Mouse (Mus musculus) liver, embryonic 15.5 days (tissue): ENCODE measurements around the gene Smox. TPM values are rescaled to one million over a fixed set of nuclear protein-coding genes. Genes with fewer than 3 reads are reported as not detected.

Experiments
- ATAC-seq: fragments of 200-750 bp; cut with Nextera tagmentation; 2 replicates; pipeline ENCODE4 v1.8.0; 2017; ENCODE audit warnings: moderate number of reproducible peaks, mild to moderate bottlenecking, moderate library complexity; ENCODE audit not compliant: insufficient read depth
- H3K27ac ChIP-seq: fragments of 300-500 bp; sonication (generic); replicated peaks from 2 replicates; pipeline ENCODE4 v1.5.1; 2015; ENCODE audit warnings: mild to moderate bottlenecking, inconsistent platforms
- H3K27me3 ChIP-seq: fragments of 300-500 bp; sonication (generic); 2 replicates; pipeline ENCODE4 v1.6.1; 2015; ENCODE audit warnings: mild to moderate bottlenecking, inconsistent platforms
- H3K36me3 ChIP-seq: fragments of 300-500 bp; sonication (generic); replicated peaks from 2 replicates; pipeline ENCODE4 v1.6.1; 2015; ENCODE audit warnings: moderate library complexity, mild to moderate bottlenecking, inconsistent platforms
- H3K4me1 ChIP-seq: fragments of 300-500 bp; sonication (generic); replicated peaks from 2 replicates; pipeline ENCODE4 v1.6.1; 2015; ENCODE audit warnings: inconsistent platforms
- H3K4me2 ChIP-seq: fragments of 300-500 bp; sonication (generic); 2 replicates; pipeline ENCODE4 v1.6.1; 2015; ENCODE audit warnings: moderate library complexity, mild to moderate bottlenecking, inconsistent platforms
- H3K4me3 ChIP-seq: fragments of 300-500 bp; sonication (generic); replicated peaks from 2 replicates; pipeline ENCODE4 v1.5.1; 2015; ENCODE audit warnings: mild to moderate bottlenecking, inconsistent platforms
- H3K9ac ChIP-seq: fragments of 300-500 bp; sonication (generic); 2 replicates; pipeline ENCODE4 v1.6.1; 2015; ENCODE audit warnings: moderate library complexity, mild to moderate bottlenecking, inconsistent platforms
- H3K9me3 ChIP-seq: fragments of 300-500 bp; sonication (generic); replicated peaks from 2 replicates; pipeline ENCODE4 v1.6.1; 2016; ENCODE audit warnings: inconsistent platforms
- WGBS: fragments of 180-500 bp; shearing (Covaris S2); methylation state at CpG from one replicate; pipeline ENCODE4 v1.1.7; 2015; ENCODE audit warnings: mixed read lengths; ENCODE audit not compliant: insufficient replicate concordance; 5-methylcytosine and 5-hydroxymethylcytosine counted together
- polyA plus RNA-seq: library from polyadenylated mRNA; unstranded; fragments of >200 nt; fragmentation: Nextera tagmentation; extraction: Ambion mirVana; gene quantifications from 2 replicates; pipeline ENCODE4 v1.2.1, GENCODE M21; 2015

Gene Smox
- polyA plus RNA-seq, 1 experiment from 2014 or later: 106 TPM

- H3K4me1 ChIP-seq: peaks cover 97% of the 10 kb centered on the region
- peak overlapping the region; percentile 99 for H3K27ac ChIP-seq
- no peaks in the 10 kb centered on the region for H3K9me3 ChIP-seq
- ATAC-seq: peak; percentile 99
- peak overlapping the region; percentile 64 for H3K9ac ChIP-seq
- no peaks in the 10 kb centered on the region for H3K36me3 ChIP-seq
- 0 out of 2 replicates have a peak, but pooled peaks cover 5% of the 10 kb centered on the region for H3K27me3 ChIP-seq
- peak overlapping the region; percentile 45 for H3K4me3 ChIP-seq
- WGBS: 43% methylated on average over 4 of the region's 4 CpGs
- H3K4me2 ChIP-seq: peak overlapping the region; percentile 86
These were observed 6.0 kb downstream of the Smox start for GRCm38 (mm10) chr2:131497224-131497856.

GRCm38 (mm10) chr2:131498219-131498618 lies 6.9 kb downstream of the Smox start:
- peak overlapping the region; percentile 99 for H3K27ac ChIP-seq
- peak overlapping the region; percentile 86 for H3K4me2 ChIP-seq

GRCm38 (mm10) chr2:131499290-131499845 lies 8.1 kb downstream of the Smox start:
- 56% methylated on average over 5 of the region's 5 CpGs for WGBS
- no peak overlapping the region; the same call in 1 of the 2 replicates for H3K9ac ChIP-seq
- H3K9me3 ChIP-seq: no peaks in the 10 kb centered on the region
- peaks cover 10% of the 10 kb centered on the region for H3K36me3 ChIP-seq
- no peak for ATAC-seq
- H3K4me2 ChIP-seq: peak overlapping the region; percentile 86
- 0 out of 2 replicates have a peak, but pooled peaks cover 5% of the 10 kb centered on the region for H3K27me3 ChIP-seq
- H3K27ac ChIP-seq: peak overlapping the region; percentile 99
- peaks cover 97% of the 10 kb centered on the region for H3K4me1 ChIP-seq
- no peak overlapping the region for H3K4me3 ChIP-seq

More at GRCm38 (mm10) chr2:131498219-131498618, 6.9 kb downstream of the Smox start:
- H3K27me3 ChIP-seq: 0 out of 2 replicates have a peak, but pooled peaks cover 5% of the 10 kb centered on the region
- WGBS: 74% methylated on average over 7 of the region's 7 CpGs
- no peak for ATAC-seq
- peak overlapping the region; percentile 45 for H3K4me3 ChIP-seq
- H3K9me3 ChIP-seq: no peaks in the 10 kb centered on the region
- peaks cover 3% of the 10 kb centered on the region; the same call in 1 of the 2 replicates for H3K36me3 ChIP-seq
- peaks cover 98% of the 10 kb centered on the region for H3K4me1 ChIP-seq
- peak overlapping the region; percentile 64 for H3K9ac ChIP-seq

- WGBS: 62% methylated on average over 5 of the region's 5 CpGs
- peaks cover 93% of the 10 kb centered on the region for H3K4me1 ChIP-seq
- no peak overlapping the region for H3K27ac ChIP-seq
- H3K36me3 ChIP-seq: peaks cover 17% of the 10 kb centered on the region
- ATAC-seq: no peak
- no peaks in the 10 kb centered on the region for H3K9me3 ChIP-seq
- no peak overlapping the region for H3K9ac ChIP-seq
- no peak overlapping the region for H3K4me2 ChIP-seq
- no peaks in the 10 kb centered on the region for H3K27me3 ChIP-seq
- no peak overlapping the region for H3K4me3 ChIP-seq
These were observed 10.6 kb downstream of the Smox start for GRCm38 (mm10) chr2:131501886-131502285.

- peaks cover 93% of the 10 kb centered on the region for H3K4me1 ChIP-seq
- 81% methylated on average over 5 of the region's 5 CpGs for WGBS
- no peak overlapping the region for H3K9ac ChIP-seq
- H3K9me3 ChIP-seq: no peaks in the 10 kb centered on the region
- H3K36me3 ChIP-seq: peaks cover 20% of the 10 kb centered on the region
- no peak overlapping the region for H3K4me2 ChIP-seq
- H3K4me3 ChIP-seq: no peak overlapping the region
- no peaks in the 10 kb centered on the region for H3K27me3 ChIP-seq
- no peak overlapping the region for H3K27ac ChIP-seq
- no peak for ATAC-seq
These were observed 11.3 kb downstream of the Smox start for GRCm38 (mm10) chr2:131502561-131502960.

- Histone ChIP-seq H3K4me1 (peaks cover 95% of the 10 kb centered on the region), H3K36me3 (peaks cover 20% of the 10 kb centered on the region), H3K4me3 (no peak overlapping the region), H3K4me2 (no peak overlapping the region), H3K27me3 (no peaks in the 10 kb centered on the region), H3K9me3 (no peaks in the 10 kb centered on the region), H3K27ac (no peak overlapping the region), H3K9ac (no peak overlapping the region)
- ATAC-seq: no peak
These were observed 14.1 kb downstream of the Smox start for GRCm38 (mm10) chr2:131505431-131505830.

- ATAC-seq: no peak
- no peak overlapping the region for H3K9ac ChIP-seq
- 0 out of 2 replicates have a peak overlapping the region, but pooled peaks have one; percentile 16 for H3K27ac ChIP-seq
- H3K9me3 ChIP-seq: no peaks in the 10 kb centered on the region
- no peaks in the 10 kb centered on the region for H3K27me3 ChIP-seq
- no peak overlapping the region for H3K4me3 ChIP-seq
- peaks cover 20% of the 10 kb centered on the region for H3K36me3 ChIP-seq
- 80% methylated on average over 3 of the region's 3 CpGs for WGBS
- H3K4me1 ChIP-seq: peaks cover 87% of the 10 kb centered on the region
- no peak overlapping the region for H3K4me2 ChIP-seq
These were observed 15.1 kb downstream of the Smox start for GRCm38 (mm10) chr2:131506358-131506757.

- H3K27ac ChIP-seq: peak overlapping the region; percentile 45
- H3K4me3 ChIP-seq: no peak overlapping the region
- H3K4me2 ChIP-seq: no peak overlapping the region
- no peaks in the 10 kb centered on the region for H3K27me3 ChIP-seq
- H3K9ac ChIP-seq: no peak overlapping the region
- 40% methylated on average over 2 of the region's 2 CpGs for WGBS
- peaks cover 80% of the 10 kb centered on the region for H3K4me1 ChIP-seq
- ATAC-seq: peak; percentile 36; the same call in 1 of the 2 replicates
- no peaks in the 10 kb centered on the region for H3K9me3 ChIP-seq
- H3K36me3 ChIP-seq: peaks cover 26% of the 10 kb centered on the region
These were observed 17.2 kb downstream of the Smox start for GRCm38 (mm10) chr2:131508501-131508900.

- Histone ChIP-seq H3K27ac (peak overlapping the region; percentile 48), H3K36me3 (peaks cover 30% of the 10 kb centered on the region), H3K9me3 (no peaks in the 10 kb centered on the region), H3K27me3 (no peaks in the 10 kb centered on the region), H3K4me3 (peak overlapping the region; percentile 29), H3K4me1 (peaks cover 79% of the 10 kb centered on the region), H3K4me2 (peak overlapping the region; percentile 59), H3K9ac (no peak overlapping the region)
- 16% methylated on average over 17 of the region's 17 CpGs for WGBS
- ATAC-seq: peak; percentile 45
These were observed 18.5 kb downstream of the Smox start for GRCm38 (mm10) chr2:131509671-131510313.

- H3K4me2 ChIP-seq: no peak overlapping the region
- no peak overlapping the region for H3K4me3 ChIP-seq
- H3K27ac ChIP-seq: no peak overlapping the region
- H3K27me3 ChIP-seq: no peaks in the 10 kb centered on the region
- H3K4me1 ChIP-seq: peaks cover 78% of the 10 kb centered on the region
- no peaks in the 10 kb centered on the region for H3K9me3 ChIP-seq
- peaks cover 34% of the 10 kb centered on the region for H3K36me3 ChIP-seq
- H3K9ac ChIP-seq: no peak overlapping the region
- ATAC-seq: no peak
- WGBS: 67% methylated on average over 5 of the region's 5 CpGs
These were observed 19.2 kb downstream of the Smox start for GRCm38 (mm10) chr2:131510531-131510930.

- Histone ChIP-seq H3K4me3 (no peak overlapping the region), H3K4me2 (no peak overlapping the region), H3K9me3 (no peaks in the 10 kb centered on the region), H3K27me3 (no peaks in the 10 kb centered on the region), H3K9ac (no peak overlapping the region), H3K36me3 (peaks cover 55% of the 10 kb centered on the region), H3K27ac (no peak overlapping the region), H3K4me1 (peaks cover 66% of the 10 kb centered on the region)
- no peak for ATAC-seq
- WGBS: 41% methylated on average over 2 of the region's 2 CpGs
These were observed 22.2 kb downstream of the Smox start for GRCm38 (mm10) chr2:131513477-131513876.
